Mouse (Mus musculus): ENCODE data around the gene Lekr1. TPM values are rescaled to one million over a fixed set of nuclear protein-coding genes. Genes with fewer than 3 reads are reported as not detected.

Gene Lekr1
- polyA plus RNA-seq, 1 experiment from 2014 or later, result 8.9 TPM

- Histone ChIP-seq H3K9me3 (no peaks in the 10 kb centered on the region), H3K4me1 (no peaks in the 10 kb centered on the region), H3K27me3 (no peaks in the 10 kb centered on the region), H3K4me3 (no peak overlapping the region), H3K9ac (no peak overlapping the region), H3K36me3 (no peaks in the 10 kb centered on the region), H3K4me2 (no peak overlapping the region), H3K27ac (no peak overlapping the region)
- ATAC-seq (ENCODE audit: insufficient number of reproducible peaks, insufficient read depth, low FRiP score, low TSS enrichment, low read depth), result no peak
- 76% methylated on average over 5 of the region's 5 CpGs for WGBS
These were observed 116.2 kb downstream of the Lekr1 start for GRCm38 (mm10) chr3:65782246-65782645.

DNA sequence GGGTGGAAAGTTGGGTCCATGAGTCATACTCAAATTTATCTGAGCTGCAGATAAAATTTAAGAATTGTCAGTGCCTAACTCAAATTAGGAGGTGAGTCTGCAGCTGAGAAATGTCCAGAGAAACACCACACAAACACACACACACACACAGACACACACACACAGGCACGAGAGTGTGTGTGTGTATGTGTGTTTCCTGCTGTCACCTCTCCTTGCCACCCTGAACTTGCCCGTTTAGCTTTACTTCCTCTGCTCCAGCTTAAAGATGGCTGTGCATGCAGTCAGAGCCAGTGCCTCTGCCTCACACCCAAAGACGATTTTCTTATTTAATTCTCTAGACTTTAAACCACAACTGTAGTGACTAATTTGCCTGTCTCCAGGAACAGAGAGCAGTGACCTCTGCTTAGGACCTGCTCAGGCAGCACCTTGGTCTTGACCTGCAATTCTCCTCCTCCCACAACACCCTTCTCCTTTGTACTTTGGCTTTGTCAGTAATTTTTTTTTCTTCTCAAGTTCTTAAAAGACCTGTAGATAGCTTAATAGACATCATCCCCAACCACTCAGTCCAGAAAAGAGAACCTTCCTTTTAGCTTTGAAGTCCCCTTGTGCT, 124.2 kb downstream of the Lekr1 start:
- Histone ChIP-seq H3K4me3 (no peak overlapping the region), H3K9ac (no peak overlapping the region), H3K4me2 (no peak overlapping the region), H3K4me1 (no peaks in the 10 kb centered on the region), H3K36me3 (no peaks in the 10 kb centered on the region), H3K9me3 (no peaks in the 10 kb centered on the region), H3K27me3 (no peaks in the 10 kb centered on the region), H3K27ac (no peak overlapping the region)
- no peak for ATAC-seq (ENCODE audit: insufficient number of reproducible peaks, insufficient read depth, low FRiP score, low TSS enrichment, low read depth)
- 49% methylated on average over 3 of the region's 3 CpGs for WGBS

GRCm38 (mm10) chr3:65793561-65793960, 127.5 kb downstream of the Lekr1 start:
- Histone ChIP-seq H3K9me3 (no peaks in the 10 kb centered on the region), H3K9ac (no peak overlapping the region), H3K4me2 (no peak overlapping the region), H3K27ac (no peak overlapping the region), H3K36me3 (no peaks in the 10 kb centered on the region), H3K4me1 (no peaks in the 10 kb centered on the region), H3K27me3 (no peaks in the 10 kb centered on the region), H3K4me3 (no peak overlapping the region)
- WGBS, result 71% methylated on average over 4 of the region's 4 CpGs
- ATAC-seq (ENCODE audit: insufficient number of reproducible peaks, insufficient read depth, low FRiP score, low TSS enrichment, low read depth), result no peak

DNA sequence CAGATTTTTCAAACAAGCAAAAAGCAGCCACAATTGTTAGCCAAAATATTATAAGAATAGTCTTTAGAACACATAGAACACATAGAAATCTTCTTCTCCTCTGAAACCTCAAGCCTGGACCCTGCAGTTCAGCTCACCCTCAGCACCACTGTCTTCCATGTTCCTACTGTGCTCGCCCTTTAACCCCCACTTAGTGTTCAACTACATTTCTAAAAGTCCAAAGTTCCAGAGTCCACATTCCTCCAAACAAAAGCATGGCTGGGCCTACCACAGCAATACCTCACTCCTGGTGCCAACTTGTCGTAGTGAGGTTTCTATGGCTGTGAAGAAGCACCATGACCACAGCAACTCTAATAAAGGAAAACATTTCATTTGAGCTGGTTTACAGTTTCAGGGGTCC, 128.7 kb downstream of the Lekr1 start:
- WGBS, result 92% methylated on average over 2 of the region's 2 CpGs
- no peaks in the 10 kb centered on the region for H3K4me1 ChIP-seq

GRCm38 (mm10) chr3:65797345-65798137, 131.5 kb downstream of the Lekr1 start:
- Histone ChIP-seq H3K27me3 (no peaks in the 10 kb centered on the region), H3K9ac (no peak overlapping the region), H3K27ac (no peak overlapping the region), H3K4me2 (no peak overlapping the region), H3K4me1 (no peaks in the 10 kb centered on the region), H3K36me3 (no peaks in the 10 kb centered on the region), H3K4me3 (no peak overlapping the region), H3K9me3 (no peaks in the 10 kb centered on the region)
- 89% methylated on average over 5 of the region's 5 CpGs for WGBS
- no peak for ATAC-seq (ENCODE audit: insufficient number of reproducible peaks, insufficient read depth, low FRiP score, low TSS enrichment, low read depth)

More for the DNA sequence above, 128.7 kb downstream of the Lekr1 start:
- H3K27ac ChIP-seq, result no peak overlapping the region
- no peak for ATAC-seq (ENCODE audit: insufficient number of reproducible peaks, insufficient read depth, low FRiP score, low TSS enrichment, low read depth)
- no peaks in the 10 kb centered on the region for H3K9me3 ChIP-seq
- H3K36me3 ChIP-seq, result no peaks in the 10 kb centered on the region
- no peak overlapping the region for H3K4me3 ChIP-seq
- H3K27me3 ChIP-seq, result no peaks in the 10 kb centered on the region
- no peak overlapping the region for H3K9ac ChIP-seq
- no peak overlapping the region for H3K4me2 ChIP-seq

- no peak overlapping the region for H3K4me2 ChIP-seq
- ATAC-seq (ENCODE audit: insufficient number of reproducible peaks, insufficient read depth, low FRiP score, low TSS enrichment, low read depth), result no peak
- no peaks in the 10 kb centered on the region for H3K36me3 ChIP-seq
- H3K9ac ChIP-seq, result no peak overlapping the region
- no peaks in the 10 kb centered on the region for H3K27me3 ChIP-seq
- 81% methylated on average over 4 of the region's 4 CpGs for WGBS
- H3K4me1 ChIP-seq, result 0 out of 2 replicates have a peak, but pooled peaks cover 3% of the 10 kb centered on the region
- no peak overlapping the region for H3K27ac ChIP-seq
- H3K4me3 ChIP-seq, result no peak overlapping the region
- no peaks in the 10 kb centered on the region for H3K9me3 ChIP-seq
These were observed 134.9 kb downstream of the Lekr1 start for GRCm38 (mm10) chr3:65800962-65801361.

- Histone ChIP-seq H3K4me2 (no peak overlapping the region), H3K27me3 (no peaks in the 10 kb centered on the region), H3K27ac (no peak overlapping the region), H3K36me3 (no peaks in the 10 kb centered on the region), H3K9ac (no peak overlapping the region), H3K9me3 (peaks cover 3% of the 10 kb centered on the region; the same call in 1 of the 2 replicates), H3K4me3 (no peak overlapping the region), H3K4me1 (0 out of 2 replicates have a peak, but pooled peaks cover 3% of the 10 kb centered on the region)
- no peak for ATAC-seq (ENCODE audit: insufficient number of reproducible peaks, insufficient read depth, low FRiP score, low TSS enrichment, low read depth)
- WGBS, result 77% methylated on average over 5 of the region's 5 CpGs
These were observed 136.2 kb downstream of the Lekr1 start for GRCm38 (mm10) chr3:65802185-65802584.

- H3K4me3 ChIP-seq, result no peak overlapping the region
- no peak overlapping the region for H3K27ac ChIP-seq
- H3K4me1 ChIP-seq, result 0 out of 2 replicates have a peak, but pooled peaks cover 3% of the 10 kb centered on the region
- H3K9ac ChIP-seq, result no peak overlapping the region
- H3K4me2 ChIP-seq, result no peak overlapping the region
- no peaks in the 10 kb centered on the region for H3K36me3 ChIP-seq
- H3K27me3 ChIP-seq, result no peaks in the 10 kb centered on the region
- 56% methylated on average over 5 of the region's 5 CpGs for WGBS
- ATAC-seq (ENCODE audit: insufficient number of reproducible peaks, insufficient read depth, low FRiP score, low TSS enrichment, low read depth), result no peak
- peaks cover 3% of the 10 kb centered on the region; the same call in 1 of the 2 replicates for H3K9me3 ChIP-seq
These were observed 136.8 kb downstream of the Lekr1 start for GRCm38 (mm10) chr3:65802868-65803267.

DNA sequence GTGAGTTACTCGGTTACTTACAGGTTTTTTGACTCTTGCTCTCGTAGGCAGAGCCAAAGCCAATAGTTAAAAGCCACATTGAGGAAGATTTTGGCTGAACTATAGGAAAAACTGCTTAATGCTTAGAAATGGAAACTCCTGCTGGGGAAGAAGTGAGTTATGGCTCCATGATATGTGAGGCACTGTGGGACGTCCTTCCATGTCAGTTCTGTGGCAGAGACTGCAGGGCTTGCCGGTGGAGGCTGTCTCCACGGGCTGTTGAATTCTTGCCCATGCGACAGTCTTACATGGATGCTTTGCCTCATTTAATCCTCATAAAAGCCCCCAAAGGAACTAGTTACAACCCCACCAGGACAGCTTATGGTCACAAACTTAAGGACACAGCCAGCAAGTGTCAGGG, 148.9 kb downstream of the Lekr1 start:
- no peak for ATAC-seq (ENCODE audit: insufficient number of reproducible peaks, insufficient read depth, low FRiP score, low TSS enrichment, low read depth)
- peaks cover 10% of the 10 kb centered on the region for H3K4me1 ChIP-seq
- no peak overlapping the region for H3K4me3 ChIP-seq
- H3K4me2 ChIP-seq, result no peak overlapping the region
- WGBS, result 74% methylated on average over 6 of the region's 6 CpGs
- no peak overlapping the region for H3K9ac ChIP-seq
- no peaks in the 10 kb centered on the region for H3K9me3 ChIP-seq
- H3K27ac ChIP-seq, result no peak overlapping the region
- no peaks in the 10 kb centered on the region for H3K36me3 ChIP-seq
- H3K27me3 ChIP-seq, result no peaks in the 10 kb centered on the region

DNA sequence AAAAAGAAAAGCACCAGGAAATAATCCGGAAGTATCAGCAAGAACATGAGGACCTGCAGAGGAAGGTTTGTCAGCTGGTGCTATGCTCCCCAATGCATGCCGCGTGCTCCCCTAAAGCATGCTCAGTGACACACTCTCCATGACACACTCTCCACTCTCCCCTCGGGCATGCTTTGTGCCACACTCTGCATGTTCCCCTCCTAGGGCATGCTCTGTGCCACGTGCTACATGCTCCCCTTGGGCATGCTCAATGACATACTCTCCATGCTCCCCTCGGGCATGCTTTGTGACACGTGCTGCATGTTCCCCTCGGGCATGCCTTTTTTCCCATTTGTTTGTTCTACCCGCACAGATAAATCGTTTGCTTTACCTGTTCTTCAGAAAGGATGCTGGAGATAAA, 150.0 kb downstream of the Lekr1 start:
- no peaks in the 10 kb centered on the region for H3K36me3 ChIP-seq
- no peak overlapping the region for H3K27ac ChIP-seq
- WGBS, result 75% methylated on average over 10 of the region's 10 CpGs

DNA sequence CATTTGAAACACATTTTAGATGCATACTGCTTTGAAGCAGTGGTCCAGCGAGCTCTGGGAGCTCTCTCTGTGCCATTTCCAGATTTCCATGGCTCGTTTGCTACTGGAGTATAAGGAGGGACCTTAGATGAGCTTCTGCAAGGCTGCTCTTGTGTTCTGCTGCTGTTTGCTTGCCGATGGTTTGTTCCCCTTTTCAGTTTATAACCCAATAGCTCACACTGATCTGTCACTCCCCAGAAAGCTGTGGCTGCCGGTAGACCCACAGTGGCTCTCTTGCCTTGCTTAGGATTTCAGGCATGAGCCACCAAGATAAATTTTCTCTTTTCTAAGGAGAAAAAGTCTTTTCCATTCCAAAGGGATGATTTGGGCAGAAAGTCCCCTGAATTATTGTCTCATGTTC, 152.6 kb downstream of the Lekr1 start:
- Histone ChIP-seq H3K4me1 (peaks cover 16% of the 10 kb centered on the region), H3K4me2 (no peak overlapping the region), H3K27me3 (no peaks in the 10 kb centered on the region), H3K36me3 (no peaks in the 10 kb centered on the region), H3K9me3 (no peaks in the 10 kb centered on the region), H3K9ac (no peak overlapping the region), H3K4me3 (no peak overlapping the region), H3K27ac (no peak overlapping the region)
- ATAC-seq (ENCODE audit: insufficient number of reproducible peaks, insufficient read depth, low FRiP score, low TSS enrichment, low read depth), result no peak
- 66% methylated on average over 4 of the region's 4 CpGs for WGBS

More for the DNA sequence above, 150.0 kb downstream of the Lekr1 start:
- no peak overlapping the region for H3K4me3 ChIP-seq
- no peak overlapping the region for H3K9ac ChIP-seq
- no peaks in the 10 kb centered on the region for H3K27me3 ChIP-seq
- 0 out of 2 replicates have a peak, but pooled peaks have one; percentile 37 for ATAC-seq (ENCODE audit: insufficient number of reproducible peaks, insufficient read depth, low FRiP score, low TSS enrichment, low read depth)
- H3K4me2 ChIP-seq, result no peak overlapping the region
- H3K4me1 ChIP-seq, result peaks cover 16% of the 10 kb centered on the region
- H3K9me3 ChIP-seq, result no peaks in the 10 kb centered on the region

GRCm38 (mm10) chr3:65819841-65820240, 153.8 kb downstream of the Lekr1 start:
- no peaks in the 10 kb centered on the region for H3K27me3 ChIP-seq
- H3K4me2 ChIP-seq, result no peak overlapping the region
- no peak for ATAC-seq (ENCODE audit: insufficient number of reproducible peaks, insufficient read depth, low FRiP score, low TSS enrichment, low read depth)
- no peak overlapping the region for H3K4me3 ChIP-seq
- no peak overlapping the region for H3K9ac ChIP-seq
- 16% methylated on average over 6 of the region's 6 CpGs for WGBS
- 0 out of 2 replicates have a peak overlapping the region, but pooled peaks have one; percentile 16 for H3K27ac ChIP-seq
- no peaks in the 10 kb centered on the region for H3K9me3 ChIP-seq
- no peaks in the 10 kb centered on the region for H3K36me3 ChIP-seq
- H3K4me1 ChIP-seq, result peaks cover 16% of the 10 kb centered on the region

Data from embryonic facial prominence, embryonic 13.5 days (tissue).